Mouse (Mus musculus): ENCODE measurements at regions not wholly inside any gene's neighbourhood (a gene's known extent, or its start where the extent isn't known, plus 50 kb on each side); places are given as distances from the start of the nearest gene placed in this dataset.

- Histone ChIP-seq H3K36me3 (ENCODE audit: control insufficient read depth, insufficient read depth, low read length) (no peaks in the 10 kb centered on the region), H3K9me3 (ENCODE audit: control insufficient read depth, low read length) (no peaks in the 10 kb centered on the region), H3K4me2 (replicated peaks; ENCODE audit: low read depth, low read length) (no peak overlapping the region), H3K27me3 (ENCODE audit: control insufficient read depth, insufficient read depth, low read length) (no peaks in the 10 kb centered on the region), H3K9ac (ENCODE audit: low read depth, low read length) (no peak overlapping the region), H3K4me1 (ENCODE audit: control insufficient read depth, insufficient read depth, low read length) (peaks cover 9% of the 10 kb centered on the region), H3K4me3 (ENCODE audit: low read length) (no peak overlapping the region), H3K27ac (ENCODE audit: low read depth, low read length) (no peak overlapping the region)
- 88% methylated on average over 18 of the region's 18 CpGs for WGBS
- ATAC-seq (ENCODE audit: low FRiP score, low TSS enrichment) = no peak
Measured at GRCm38 (mm10) chr2:169215546-169216043, 260.2 kb upstream of the Zfp64 start.

DNA sequence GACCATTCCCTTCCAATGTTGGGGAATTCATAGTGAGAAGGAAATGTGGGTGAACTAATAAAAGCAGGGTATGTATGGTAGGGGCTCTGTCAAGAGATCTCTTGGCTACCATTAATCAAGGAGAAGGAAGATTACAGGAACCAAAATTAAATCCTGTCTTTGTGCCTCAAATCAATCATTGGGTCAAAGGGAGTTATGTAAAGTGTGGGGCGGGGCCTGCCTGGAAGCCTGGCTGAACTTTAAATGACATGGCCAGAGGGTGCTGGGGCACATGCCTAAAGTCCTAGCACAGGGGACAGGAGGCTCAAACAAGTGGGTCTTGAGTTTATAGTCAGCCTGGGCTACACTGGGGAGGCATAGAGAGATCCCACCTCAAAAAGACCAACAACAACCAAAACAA is 259.0 kb upstream of the Zfp64 start:
- Histone ChIP-seq H3K9me3 (ENCODE audit: control insufficient read depth, low read length) (no peaks in the 10 kb centered on the region), H3K4me3 (ENCODE audit: low read length) (no peak overlapping the region), H3K9ac (ENCODE audit: low read depth, low read length) (no peak overlapping the region), H3K4me2 (replicated peaks; ENCODE audit: low read depth, low read length) (no peak overlapping the region), H3K4me1 (ENCODE audit: control insufficient read depth, insufficient read depth, low read length) (peaks cover 9% of the 10 kb centered on the region), H3K27ac (ENCODE audit: low read depth, low read length) (no peak overlapping the region), H3K36me3 (ENCODE audit: control insufficient read depth, insufficient read depth, low read length) (no peaks in the 10 kb centered on the region), H3K27me3 (ENCODE audit: control insufficient read depth, insufficient read depth, low read length) (no peaks in the 10 kb centered on the region)
- ATAC-seq (ENCODE audit: low FRiP score, low TSS enrichment) = no peak
- WGBS = 86% methylated on average over 1 of the region's 1 CpGs

DNA sequence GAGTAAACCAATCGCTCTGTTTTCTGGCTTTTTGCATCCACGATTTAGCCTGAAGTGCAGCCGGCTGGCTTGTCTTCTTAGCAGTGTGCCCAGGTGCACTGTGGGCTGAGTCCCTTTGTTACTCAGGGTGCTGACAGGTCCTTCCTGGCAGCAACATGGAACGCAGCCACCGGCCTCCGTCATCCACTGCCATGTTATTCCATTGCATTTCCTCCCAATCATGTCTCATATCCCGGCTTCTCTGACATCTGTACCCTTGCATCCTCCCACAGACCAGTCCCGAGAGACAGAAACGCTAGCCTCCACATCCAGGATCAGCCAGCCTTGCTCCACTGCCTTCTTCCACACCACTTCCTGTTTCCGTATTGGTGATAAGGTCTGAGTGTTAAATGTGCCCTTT is 257.9 kb upstream of the Zfp64 start:
- H3K27ac ChIP-seq (ENCODE audit: low read depth, low read length) = peak overlapping the region; percentile 18; the same call in 1 of the 2 replicates
- 8% methylated on average over 10 of the region's 10 CpGs for WGBS
- ATAC-seq (ENCODE audit: low FRiP score, low TSS enrichment) = peak; percentile 66
- peaks cover 9% of the 10 kb centered on the region for H3K4me1 ChIP-seq (ENCODE audit: control insufficient read depth, insufficient read depth, low read length)
- 0 out of 2 replicates have a peak, but pooled peaks cover 4% of the 10 kb centered on the region for H3K9me3 ChIP-seq (ENCODE audit: control insufficient read depth, low read length)
- H3K9ac ChIP-seq (ENCODE audit: low read depth, low read length) = no peak overlapping the region
- H3K4me2 ChIP-seq (replicated peaks; ENCODE audit: low read depth, low read length) = no peak overlapping the region
- H3K4me3 ChIP-seq (ENCODE audit: low read length) = no peak overlapping the region
- H3K27me3 ChIP-seq (ENCODE audit: control insufficient read depth, insufficient read depth, low read length) = no peaks in the 10 kb centered on the region
- no peaks in the 10 kb centered on the region for H3K36me3 ChIP-seq (ENCODE audit: control insufficient read depth, insufficient read depth, low read length)

- peak overlapping the region; percentile 18; the same call in 1 of the 2 replicates for H3K27ac ChIP-seq (ENCODE audit: low read depth, low read length)
- no peak overlapping the region for H3K9ac ChIP-seq (ENCODE audit: low read depth, low read length)
- 0 out of 2 replicates have a peak, but pooled peaks cover 4% of the 10 kb centered on the region for H3K9me3 ChIP-seq (ENCODE audit: control insufficient read depth, low read length)
- H3K4me1 ChIP-seq (ENCODE audit: control insufficient read depth, insufficient read depth, low read length) = peaks cover 9% of the 10 kb centered on the region
- peak; percentile 66; the same call in 1 of the 2 replicates for ATAC-seq (ENCODE audit: low FRiP score, low TSS enrichment)
- no peaks in the 10 kb centered on the region for H3K36me3 ChIP-seq (ENCODE audit: control insufficient read depth, insufficient read depth, low read length)
- no peak overlapping the region for H3K4me3 ChIP-seq (ENCODE audit: low read length)
- no peaks in the 10 kb centered on the region for H3K27me3 ChIP-seq (ENCODE audit: control insufficient read depth, insufficient read depth, low read length)
- no peak overlapping the region for H3K4me2 ChIP-seq (replicated peaks; ENCODE audit: low read depth, low read length)
- 2% methylated on average over 3 of the region's 3 CpGs for WGBS
Measured at GRCm38 (mm10) chr2:169212676-169213257, 257.4 kb upstream of the Zfp64 start.

GRCm38 (mm10) chr2:169204254-169204752 is 248.9 kb upstream of the Zfp64 start:
- ATAC-seq (ENCODE audit: low FRiP score, low TSS enrichment) = no peak
- no peak overlapping the region for H3K4me3 ChIP-seq (ENCODE audit: low read length)
- H3K4me2 ChIP-seq (replicated peaks; ENCODE audit: low read depth, low read length) = peak overlapping the region; percentile 28
- no peak overlapping the region for H3K9ac ChIP-seq (ENCODE audit: low read depth, low read length)
- H3K36me3 ChIP-seq (ENCODE audit: control insufficient read depth, insufficient read depth, low read length) = no peaks in the 10 kb centered on the region
- WGBS = 20% methylated on average over 19 of the region's 19 CpGs
- 0 out of 2 replicates have a peak, but pooled peaks cover 4% of the 10 kb centered on the region for H3K9me3 ChIP-seq (ENCODE audit: control insufficient read depth, low read length)
- H3K27me3 ChIP-seq (ENCODE audit: control insufficient read depth, insufficient read depth, low read length) = no peaks in the 10 kb centered on the region
- H3K27ac ChIP-seq (ENCODE audit: low read depth, low read length) = no peak overlapping the region
- peaks cover 8% of the 10 kb centered on the region; the same call in 1 of the 2 replicates for H3K4me1 ChIP-seq (ENCODE audit: control insufficient read depth, insufficient read depth, low read length)

DNA sequence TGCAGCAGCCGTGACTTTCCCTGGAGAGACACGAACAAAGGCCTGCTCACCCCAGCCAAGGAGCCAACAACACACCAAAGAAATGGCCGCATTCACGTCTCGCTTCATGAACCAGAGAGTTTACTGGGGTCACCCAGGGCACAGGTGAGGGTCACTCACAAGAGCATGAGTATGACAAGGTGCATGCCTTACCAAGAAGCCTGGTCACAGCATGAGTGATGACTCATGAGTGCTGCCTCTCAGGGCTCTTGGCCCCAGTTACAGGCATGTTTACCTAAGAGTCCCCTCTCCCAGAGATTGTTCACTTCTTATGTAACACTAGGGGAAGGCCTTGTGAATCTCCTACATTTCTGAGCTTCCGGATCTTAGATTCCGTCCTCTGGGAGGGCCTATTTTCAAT is 236.6 kb upstream of the Zfp64 start:
- Histone ChIP-seq H3K36me3 (ENCODE audit: control insufficient read depth, insufficient read depth, low read length) (no peaks in the 10 kb centered on the region), H3K4me2 (replicated peaks; ENCODE audit: low read depth, low read length) (no peak overlapping the region), H3K9me3 (ENCODE audit: control insufficient read depth, low read length) (no peaks in the 10 kb centered on the region), H3K27ac (ENCODE audit: low read depth, low read length) (no peak overlapping the region; the same call in 1 of the 2 replicates), H3K27me3 (ENCODE audit: control insufficient read depth, insufficient read depth, low read length) (no peaks in the 10 kb centered on the region), H3K4me3 (ENCODE audit: low read length) (no peak overlapping the region), H3K4me1 (ENCODE audit: control insufficient read depth, insufficient read depth, low read length) (0 out of 2 replicates have a peak, but pooled peaks cover 6% of the 10 kb centered on the region), H3K9ac (ENCODE audit: low read depth, low read length) (no peak overlapping the region)
- WGBS = 52% methylated on average over 7 of the region's 7 CpGs
- peak; percentile 49; the same call in 1 of the 2 replicates for ATAC-seq (ENCODE audit: low FRiP score, low TSS enrichment)

DNA sequence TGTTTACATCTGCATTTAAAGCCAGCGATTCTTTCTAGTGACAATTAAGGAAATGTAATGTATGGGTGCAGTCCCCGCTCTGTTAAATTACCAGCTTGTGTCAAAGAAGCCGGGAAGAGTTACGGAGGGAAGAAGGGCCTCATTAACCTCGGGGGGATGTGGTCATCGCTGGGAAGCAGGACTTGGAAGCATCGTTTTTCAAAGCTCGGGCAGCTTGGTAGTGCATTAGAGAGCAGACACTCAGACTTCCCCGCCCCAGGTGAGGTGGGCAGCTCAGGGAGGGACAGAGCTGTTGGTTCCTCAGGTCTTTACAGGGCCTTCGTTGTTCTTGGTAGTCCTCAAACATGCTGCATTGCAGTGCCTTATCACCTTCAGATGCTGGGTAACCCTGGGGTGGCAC is 236.1 kb upstream of the Zfp64 start:
- H3K9ac ChIP-seq (ENCODE audit: low read depth, low read length) = no peak overlapping the region
- WGBS = 7% methylated on average over 10 of the region's 10 CpGs
- H3K4me3 ChIP-seq (ENCODE audit: low read length) = no peak overlapping the region
- no peak overlapping the region; the same call in 1 of the 2 replicates for H3K27ac ChIP-seq (ENCODE audit: low read depth, low read length)
- no peaks in the 10 kb centered on the region for H3K27me3 ChIP-seq (ENCODE audit: control insufficient read depth, insufficient read depth, low read length)
- no peaks in the 10 kb centered on the region for H3K36me3 ChIP-seq (ENCODE audit: control insufficient read depth, insufficient read depth, low read length)
- H3K4me1 ChIP-seq (ENCODE audit: control insufficient read depth, insufficient read depth, low read length) = 0 out of 2 replicates have a peak, but pooled peaks cover 6% of the 10 kb centered on the region
- ATAC-seq (ENCODE audit: low FRiP score, low TSS enrichment) = peak; percentile 55; the same call in 1 of the 2 replicates
- no peaks in the 10 kb centered on the region for H3K9me3 ChIP-seq (ENCODE audit: control insufficient read depth, low read length)
- H3K4me2 ChIP-seq (replicated peaks; ENCODE audit: low read depth, low read length) = no peak overlapping the region

- Histone ChIP-seq H3K9me3 (ENCODE audit: control insufficient read depth, low read length) (peaks cover 2% of the 10 kb centered on the region; the same call in 1 of the 2 replicates), H3K36me3 (ENCODE audit: control insufficient read depth, insufficient read depth, low read length) (no peaks in the 10 kb centered on the region), H3K9ac (ENCODE audit: low read depth, low read length) (no peak overlapping the region), H3K27ac (ENCODE audit: low read depth, low read length) (no peak overlapping the region), H3K4me3 (ENCODE audit: low read length) (no peak overlapping the region), H3K4me1 (ENCODE audit: control insufficient read depth, insufficient read depth, low read length) (peaks cover 5% of the 10 kb centered on the region; the same call in 1 of the 2 replicates), H3K4me2 (replicated peaks; ENCODE audit: low read depth, low read length) (no peak overlapping the region), H3K27me3 (ENCODE audit: control insufficient read depth, insufficient read depth, low read length) (no peaks in the 10 kb centered on the region)
- WGBS = 89% methylated on average over 3 of the region's 3 CpGs
- no peak for ATAC-seq (ENCODE audit: low FRiP score, low TSS enrichment)
Measured at GRCm38 (mm10) chr2:169177565-169177964, 222.2 kb upstream of the Zfp64 start.

DNA sequence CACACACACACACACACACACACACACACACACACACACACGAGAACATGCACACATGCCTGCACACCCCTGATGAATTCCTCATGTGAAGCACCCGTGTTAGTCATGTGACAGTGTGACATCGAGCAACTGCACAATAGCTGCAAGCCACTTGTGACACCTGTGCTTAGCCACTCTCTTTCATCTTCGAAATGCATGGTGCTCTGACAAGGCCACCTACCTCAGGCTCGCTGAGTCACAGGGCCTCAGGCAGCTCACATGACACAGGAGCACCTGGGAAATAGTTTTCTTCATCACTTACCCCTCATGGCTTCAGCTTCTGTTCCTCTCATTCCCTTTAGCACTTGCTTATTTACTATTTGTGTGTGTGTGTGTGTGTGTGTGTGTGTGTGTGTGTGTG is 213.4 kb upstream of the Zfp64 start:
- 84% methylated on average over 5 of the region's 5 CpGs for WGBS
- Histone ChIP-seq H3K36me3 (ENCODE audit: control insufficient read depth, insufficient read depth, low read length) (no peaks in the 10 kb centered on the region), H3K9ac (ENCODE audit: low read depth, low read length) (no peak overlapping the region), H3K4me2 (replicated peaks; ENCODE audit: low read depth, low read length) (no peak overlapping the region), H3K27ac (ENCODE audit: low read depth, low read length) (no peak overlapping the region), H3K27me3 (ENCODE audit: control insufficient read depth, insufficient read depth, low read length) (no peaks in the 10 kb centered on the region), H3K4me3 (ENCODE audit: low read length) (no peak overlapping the region), H3K9me3 (ENCODE audit: control insufficient read depth, low read length) (peaks cover 5% of the 10 kb centered on the region; the same call in 1 of the 2 replicates), H3K4me1 (ENCODE audit: control insufficient read depth, insufficient read depth, low read length) (no peaks in the 10 kb centered on the region)
- no peak for ATAC-seq (ENCODE audit: low FRiP score, low TSS enrichment)

Data from kidney, embryonic 14.5 days (tissue).